Mouse (Mus musculus) left cerebral cortex, postnatal 14 days (tissue): ENCODE data around the gene Wdr45. TPM values are rescaled to one million over a fixed set of nuclear protein-coding genes. Genes with fewer than 3 reads are reported as not detected.
"Not testable (repeated sequence)": the region's sequence is repeated elsewhere in the genome, so short reads cannot be mapped to it uniquely, and the experiment has no call there.

ENCODE experiments used
- DNase-seq, 2 experiments: peaks; one replicate each; pipeline ENCODE4 v3.0.0; 2021 to 2022; ENCODE audit warnings: low spot score in 2 of 2, mixed read lengths in 1 of 2
- intact Hi-C: fragments of 180-260 bp; cut with DNase I; formaldehyde crosslinking; loops from one replicate; pipeline ENCODE4 v1.15.1; 2025
- total RNA-seq, 2 experiments: library from RNA; stranded (reverse); gene quantifications; 2 replicates each; pipeline ENCODE4 v1.2.3; 2021

Wdr45 gene
- total RNA-seq, 2 experiments from 2014 or later, result 44.9 to 53.6 TPM

DNA sequence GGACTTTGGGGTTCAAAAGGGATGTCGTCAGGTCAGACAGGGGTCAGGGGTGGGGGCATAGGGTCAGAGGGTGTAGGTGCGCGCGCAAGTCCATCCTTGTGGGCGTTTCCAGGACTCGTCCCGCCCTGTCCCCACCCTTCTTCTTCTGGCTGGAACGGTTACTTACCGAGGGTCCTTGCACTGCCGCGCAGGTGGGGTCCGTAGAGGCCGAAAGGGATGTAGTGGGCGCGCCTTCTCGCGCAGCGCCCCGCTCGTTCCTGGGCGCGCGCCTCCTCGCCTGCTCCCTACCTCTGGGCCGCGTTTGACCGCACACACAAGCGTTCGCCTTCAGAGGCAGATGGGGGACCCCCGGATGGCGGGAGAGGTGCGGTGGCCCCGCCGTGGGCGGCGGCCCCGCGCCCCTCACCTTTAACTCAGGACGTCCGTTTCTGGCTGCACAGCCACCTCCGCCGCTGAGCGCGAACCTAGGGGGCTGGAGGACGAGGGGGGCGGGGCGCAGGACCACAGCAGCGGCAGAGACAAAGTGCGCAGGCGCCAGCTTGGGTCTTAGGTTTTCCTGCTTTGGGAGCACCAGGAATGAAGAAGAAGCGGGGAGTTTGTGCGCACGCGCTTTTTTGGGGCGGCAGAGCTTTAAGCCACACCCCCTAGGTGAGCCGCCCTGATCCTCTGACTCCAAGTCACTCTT, 36.4 kb downstream of the Wdr45 start, which contains the start of gene Ccdc120:
Gene Ccdc120, minus strand, starts transcription at position 474 of the 685 bp plus-strand sequence.
- intact Hi-C loops, result no loop called here

GRCm38 (mm10) chrX:7753627-7754026, 39.5 kb downstream of the Wdr45 start:
- DNase-seq, intact Hi-C loops: not testable (repeated sequence)

More for the DNA sequence above, 36.4 kb downstream of the Wdr45 start, which contains the start of gene Ccdc120:
- DNase-seq, result peak; percentile 63 to 76

- intact Hi-C loops, result no loop called here
- peak; percentile 87 to 94 for DNase-seq
Observed at GRCm38 (mm10) chrX:7762137-7762920, 48.2 kb downstream of the Wdr45 start, which contains the start of gene Tfe3. Gene Tfe3, plus strand, starts transcription at chrX:7762560.

GRCm38 (mm10) chrX:7762921-7763197, 48.7 kb downstream of the Wdr45 start:
- DNase-seq, result no peak

DNA sequence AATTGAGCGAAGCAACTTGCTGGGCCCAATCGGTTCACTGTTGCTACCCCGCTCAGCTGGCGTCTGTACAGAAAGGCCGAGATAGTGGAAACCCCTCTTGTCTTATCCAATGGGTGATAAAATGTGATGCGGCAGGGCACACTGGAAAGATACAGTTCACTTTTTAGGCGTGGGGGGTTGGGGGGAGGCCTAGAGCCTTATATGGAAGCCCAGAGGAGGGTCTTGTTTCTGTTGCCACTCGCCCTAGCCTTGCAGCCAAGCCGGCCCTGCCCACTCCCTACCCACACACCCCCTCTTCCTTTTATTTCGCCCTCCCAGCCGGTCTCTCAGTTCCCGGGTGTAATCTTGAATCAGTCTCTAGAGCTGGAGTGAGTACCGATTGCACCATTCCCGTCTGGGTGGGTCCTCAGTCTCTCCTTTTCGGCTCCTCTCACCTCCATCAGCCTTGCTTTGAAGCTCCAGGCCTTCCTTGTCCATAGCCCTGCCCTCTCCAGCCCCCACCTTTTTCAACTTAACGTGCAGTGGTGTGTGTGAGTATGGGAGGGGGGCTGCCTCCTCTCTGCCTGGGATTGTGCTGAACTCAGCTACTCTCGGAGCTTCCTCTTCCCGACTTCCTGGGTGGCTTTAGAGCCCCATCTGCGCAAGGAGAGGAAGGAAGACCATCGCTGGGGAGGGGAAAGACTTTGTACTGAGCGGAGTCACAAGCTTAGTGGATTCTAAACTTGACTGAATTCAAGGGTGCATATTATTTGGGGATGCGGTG, 49.7 kb downstream of the Wdr45 start:
- intact Hi-C loops, result no loop called here
- DNase-seq, result peak; percentile 21 to 33

More at GRCm38 (mm10) chrX:7762921-7763197, 48.7 kb downstream of the Wdr45 start:
- intact Hi-C loops, result no loop called here

DNA sequence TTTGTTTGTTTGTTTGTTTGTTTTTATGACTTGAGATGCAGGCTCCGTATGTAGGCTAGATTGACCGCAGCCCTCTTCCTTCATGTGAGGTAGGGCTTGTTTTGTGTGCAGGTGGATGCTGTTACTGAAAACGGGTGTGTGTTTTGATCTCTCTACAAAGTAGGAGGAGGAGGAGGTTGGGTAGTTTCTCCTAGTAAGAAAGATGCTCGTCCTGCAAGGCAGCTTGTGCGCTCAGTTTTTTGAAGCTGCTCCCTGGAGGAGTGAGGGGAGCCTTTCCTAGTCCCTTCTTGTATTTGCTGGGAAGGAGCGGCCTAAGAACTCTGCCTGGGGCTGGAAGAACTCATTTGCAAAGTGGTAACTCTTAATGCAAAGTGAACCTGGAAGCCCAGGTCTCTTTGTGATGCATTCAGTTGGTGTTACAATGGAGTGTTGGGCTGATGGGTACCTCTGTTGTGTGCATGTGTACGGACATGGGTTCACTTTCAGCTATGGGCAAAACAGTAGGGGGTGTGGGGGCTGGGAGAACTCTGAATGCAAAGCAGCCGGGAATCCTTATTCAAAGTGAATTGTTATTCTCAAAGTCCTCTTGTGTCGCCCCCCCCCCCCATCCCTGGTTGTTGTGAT, 50.6 kb downstream of the Wdr45 start:
- intact Hi-C loops, result no loop called here
- no peak for DNase-seq

GRCm38 (mm10) chrX:7765281-7765670, 51.1 kb downstream of the Wdr45 start:
- DNase-seq, result no peak

GRCm38 (mm10) chrX:7765764-7766163, 51.6 kb downstream of the Wdr45 start:
- intact Hi-C loops, result no loop called here
- peak in 1 of 2 experiments; percentile 24 for DNase-seq

More at GRCm38 (mm10) chrX:7765281-7765670, 51.1 kb downstream of the Wdr45 start:
- intact Hi-C loops, result no loop called here

- DNase-seq, result no peak
- intact Hi-C loops, result no loop called here
Observed at GRCm38 (mm10) chrX:7769302-7770017, 55.3 kb downstream of the Wdr45 start.

- no peak for DNase-seq
- intact Hi-C loops, result no loop called here
Observed at GRCm38 (mm10) chrX:7772766-7773165, 58.6 kb downstream of the Wdr45 start.

DNA sequence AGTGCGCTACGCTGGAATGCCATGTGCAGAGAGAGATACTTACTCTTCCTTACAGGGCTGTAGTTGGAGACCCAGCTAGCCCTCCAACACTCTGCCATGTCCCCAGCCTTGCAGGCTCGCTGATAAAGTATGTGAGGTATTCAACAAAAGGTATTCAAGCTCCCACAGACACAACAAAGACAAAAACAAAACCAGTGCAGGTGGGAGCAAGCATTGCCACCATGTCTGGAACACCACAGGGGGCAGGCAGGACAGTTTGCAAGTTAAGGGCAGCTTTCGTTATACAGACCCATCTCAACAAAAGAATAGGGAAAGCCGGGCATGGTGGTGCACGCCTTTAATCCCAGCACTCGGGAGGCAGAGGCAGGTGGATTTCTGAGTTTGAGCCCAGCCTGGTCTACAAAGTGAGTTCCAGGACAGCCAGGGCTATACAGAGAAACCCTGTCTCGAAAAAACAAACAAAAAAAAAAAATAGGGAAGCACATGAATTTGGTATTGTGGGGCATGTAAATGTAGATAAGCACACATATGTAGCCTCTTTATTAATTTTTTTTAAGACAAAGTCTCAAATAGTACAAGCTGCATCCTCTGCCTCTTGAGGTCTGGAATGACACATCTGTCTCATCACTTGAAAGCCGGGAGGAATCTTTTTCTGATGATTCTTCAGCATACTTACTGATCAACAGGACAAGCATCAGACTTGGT, 61.5 kb downstream of the Wdr45 start:
- intact Hi-C loops, result loop anchor here (5.0 kb wide), 1 partner anchor 38 kb away; no protein-coding TSS in a partner anchor
- no peak for DNase-seq

GRCm38 (mm10) chrX:7776329-7777082, 62.4 kb downstream of the Wdr45 start:
- intact Hi-C loops, result loop anchor here (5.0 kb wide), 1 partner anchor 39 kb away; no protein-coding TSS in a partner anchor
- DNase-seq, result peak; percentile 48 to 64

Other genes with a start within 250 kb of the Wdr45 start
- not detected for gene Foxp3, start 140.7 kb upstream of the Wdr45 start, total RNA-seq
- gene Ppp1r3f, start 140.1 kb upstream of the Wdr45 start, total RNA-seq, result 10 to 100 TPM; 16.4 to 16.7 TPM
- 10 to 100 TPM; 26.2 to 26.3 TPM for gene Ccdc22, start 108.8 kb upstream of the Wdr45 start, total RNA-seq
- gene Cacna1f, start 107.2 kb upstream of the Wdr45 start, total RNA-seq, result under 1 TPM in 1 of 2 experiments, not detected in 1; 0.19 TPM
- gene Syp, start 75.9 kb upstream of the Wdr45 start, total RNA-seq, result 1,000 to 10,000 TPM; 2,344 to 2,346 TPM
- gene Prickle3, start 57.1 kb upstream of the Wdr45 start, total RNA-seq, result 1 to 10 TPM; 1.3 to 1.8 TPM
- gene Plp2, start 42.9 kb upstream of the Wdr45 start, total RNA-seq, result 10 to 100 TPM in 1 of 2 experiments, 1 to 10 TPM in 1; 9.1 to 12.4 TPM
- under 1 TPM; 0.11 to 0.15 TPM for gene Magix, start 33.1 kb upstream of the Wdr45 start, total RNA-seq
- 10 to 100 TPM; 33.7 to 34.6 TPM for gene Gpkow, start 17.2 kb upstream of the Wdr45 start, total RNA-seq
- gene Gm45208, start 7.9 kb downstream of the Wdr45 start, total RNA-seq, result not detected
- 100 to 1,000 TPM; 102 to 110 TPM for gene Praf2, start 14.1 kb downstream of the Wdr45 start, total RNA-seq
- 10 to 100 TPM; 23.1 to 23.8 TPM for gene Ccdc120, start 36.6 kb downstream of the Wdr45 start, total RNA-seq
- 10 to 100 TPM; 35.9 to 37.3 TPM for gene Tfe3, start 48.2 kb downstream of the Wdr45 start, total RNA-seq
- gene Gripap1, start 75.4 kb downstream of the Wdr45 start, total RNA-seq, result 10 to 100 TPM; 83.3 to 92.9 TPM
- gene Kcnd1, start 108.0 kb downstream of the Wdr45 start, total RNA-seq, result 1 to 10 TPM; 9.7 TPM
- gene Otud5, start 127.0 kb downstream of the Wdr45 start, total RNA-seq, result 10 to 100 TPM; 61.1 to 68.2 TPM
- 10 to 100 TPM; 53.9 to 56.1 TPM for gene Pim2, start 163.9 kb downstream of the Wdr45 start, total RNA-seq
- gene Slc35a2, start 169.7 kb downstream of the Wdr45 start, total RNA-seq, result 10 to 100 TPM; 46.3 to 56.3 TPM
- gene Pqbp1, start 184.9 kb downstream of the Wdr45 start, total RNA-seq, result 10 to 100 TPM; 79.9 to 80.4 TPM
- gene Timm17b, start 185.0 kb downstream of the Wdr45 start, total RNA-seq, result 10 to 100 TPM; 25.8 to 28.6 TPM
- not detected for gene Gm10491, start 193.5 kb downstream of the Wdr45 start, total RNA-seq
- not detected for gene Gm10490, start 195.2 kb downstream of the Wdr45 start, total RNA-seq
- gene Pcsk1n, start 205.5 kb downstream of the Wdr45 start, total RNA-seq, result 100 to 1,000 TPM; 329 to 351 TPM
- not detected for gene Eras, start 214.3 kb downstream of the Wdr45 start, total RNA-seq
- 10 to 100 TPM; 53.4 to 60.1 TPM for gene Hdac6, start 233.6 kb downstream of the Wdr45 start, total RNA-seq